In genomic region chr17:8468716-8469344, GRCm38 (mm10) we compare ENCODE assay signal across 8 mouse cellular contexts. TPM values are rescaled to one million over a fixed set of nuclear protein-coding genes. Genes with fewer than 3 reads are reported as not detected.
A peak's percentile ranks its signal among the peaks of the same experiment; 100 is the strongest.
DNase-seq lines count a peak whose midpoint lies in the region; ATAC-seq and TF ChIP-seq lines count a peak whose summit lies in the region.

No protein-coding gene starts in this region.

- peaks cover 22% of the 10 kb centered on the region for H3K4me1 ChIP-seq in E14TG2a.4 (replicated peaks; ENCODE audit: low read depth, low read length)
- no peaks in the 10 kb centered on the region; the same call in 1 of the 2 replicates for H3K4me1 ChIP-seq in forebrain, embryonic 12.5 days
- no peaks in the 10 kb centered on the region for H3K4me1 ChIP-seq in lung, embryonic 14.5 days (ENCODE audit: insufficient read depth)

- no peaks in the 10 kb centered on the region for H3K9me3 ChIP-seq in E14TG2a.4 (ENCODE audit: low read length)
- H3K9me3 ChIP-seq in forebrain, embryonic 12.5 days = no peaks in the 10 kb centered on the region
- H3K9me3 ChIP-seq in lung, embryonic 14.5 days (ENCODE audit: low read depth, low read length) = no peaks in the 10 kb centered on the region

- WGBS in forebrain, embryonic 12.5 days = 17% methylated on average over 19 of the region's 19 CpGs
- 16% methylated on average over 19 of the region's 19 CpGs for WGBS in lung, embryonic 14.5 days

- peak overlapping the region; percentile 21; the same call in 1 of the 2 replicates for H3K9ac ChIP-seq in forebrain, embryonic 12.5 days
- no peak overlapping the region for H3K9ac ChIP-seq in lung, embryonic 14.5 days

- H3K27me3 ChIP-seq in E14TG2a.4 (ENCODE audit: insufficient read depth, low read length) = peaks cover 66% of the 10 kb centered on the region
- H3K27me3 ChIP-seq in forebrain, embryonic 12.5 days = 0 out of 2 replicates have a peak, but pooled peaks cover 28% of the 10 kb centered on the region
- peaks cover 5% of the 10 kb centered on the region; the same call in 1 of the 2 replicates for H3K27me3 ChIP-seq in lung, embryonic 14.5 days (ENCODE audit: insufficient read depth, low read length)

- no peak overlapping the region for H3K27ac ChIP-seq in forebrain, embryonic 12.5 days
- H3K27ac ChIP-seq in lung, embryonic 14.5 days (ENCODE audit: low read depth) = no peak overlapping the region

- no peak overlapping the region for H3K4me3 ChIP-seq in E14TG2a.4 (replicated peaks; ENCODE audit: low read length)
- no peak overlapping the region for H3K4me3 ChIP-seq in forebrain, embryonic 12.5 days (replicated peaks)
- H3K4me3 ChIP-seq in lung, embryonic 14.5 days (ENCODE audit: low read depth, low read length) = no peak overlapping the region

- no peaks in the 10 kb centered on the region for H3K36me3 ChIP-seq in E14TG2a.4 (ENCODE audit: insufficient read depth, low read length)
- no peaks in the 10 kb centered on the region for H3K36me3 ChIP-seq in forebrain, embryonic 12.5 days (replicated peaks)
- H3K36me3 ChIP-seq in lung, embryonic 14.5 days (ENCODE audit: insufficient read depth) = no peaks in the 10 kb centered on the region

- no peak overlapping the region for H3K4me2 ChIP-seq in forebrain, embryonic 12.5 days
- H3K4me2 ChIP-seq in lung, embryonic 14.5 days = no peak overlapping the region

- peak; percentile 71 for ATAC-seq in forebrain, embryonic 12.5 days (ENCODE audit: low FRiP score)
- peak; percentile 76; the same call in 1 of the 2 replicates for ATAC-seq in lung, embryonic 14.5 days (ENCODE audit: insufficient read depth)

- TF ChIP-seq CTCF in E14TG2a.4 (conservative IDR thresholded peaks at IDR 0.05; ENCODE audit: low read length) = peak; percentile 61
- TF ChIP-seq CTCF in lung, embryonic 14.5 days (IDR thresholded peaks at IDR 0.05; ENCODE audit: low read depth) = peak; percentile 92

- DNase-seq in c-Kit-positive CD71-negative TER-119-negative erythroid progenitor cells, embryonic 14.5 days (ENCODE audit: low read depth) = peak; percentile 55
- DNase-seq in heart, postnatal 4 days = peak; percentile 87
- peak; percentile 83 to 96 for DNase-seq in layer of hippocampus, adult 18-20 months (ENCODE audit: low spot score in 2 of 2)
- peak; percentile 92 for DNase-seq in lung, embryonic 14.5 days
- peak; percentile 77 for DNase-seq in ovary, postnatal 14 days (ENCODE audit: low spot score)
- DNase-seq in thymus, postnatal 0 days (ENCODE audit: low spot score) = peak; percentile 75

RNA-seq across cellular contexts. Expression of gene T, which starts 34.6 kb away (rescaled TPM):
- 0.74 and 1.2 TPM in 2 replicates for polyA plus RNA-seq in forebrain, embryonic 12.5 days (2016; fragmentation: Nextera tagmentation; extraction: Ambion mirVana)
- not detected for total RNA-seq in heart, postnatal 4 days (2021)
- total RNA-seq in layer of hippocampus, adult 18-20 months (2021) = not detected
- 0.34 and 0.45 TPM in 2 replicates for polyA plus RNA-seq in lung, embryonic 14.5 days (2014; fragmentation: Nextera tagmentation; extraction: Ambion mirVana)
- 0.09 and 0.14 TPM in 2 replicates for polyA plus RNA-seq in thymus, postnatal 0 days (2015; fragmentation: Nextera tagmentation; extraction: Ambion mirVana)

RNA-seq across cellular contexts. Expression of gene Pde10a, which starts 56.3 kb away (rescaled TPM):
- 9.0 and 10.7 TPM in 2 replicates for polyA plus RNA-seq in forebrain, embryonic 12.5 days (2016; fragmentation: Nextera tagmentation; extraction: Ambion mirVana)
- total RNA-seq in heart, postnatal 4 days (2021) = 1 to 10 TPM; 5.5 to 8.1 TPM
- total RNA-seq in layer of hippocampus, adult 18-20 months (2021) = 10 to 100 TPM; 59.8 to 61.8 TPM
- polyA plus RNA-seq in lung, embryonic 14.5 days (2014; fragmentation: Nextera tagmentation; extraction: Ambion mirVana) = 2.6 and 3.4 TPM in 2 replicates
- 3.1 and 3.3 TPM in 2 replicates for polyA plus RNA-seq in thymus, postnatal 0 days (2015; fragmentation: Nextera tagmentation; extraction: Ambion mirVana)
